ENCODE assay signal across 9 mouse cellular contexts in genomic region chr13:48528123-48528871, GRCm38 (mm10). TPM values are rescaled to one million over a fixed set of nuclear protein-coding genes. Genes with fewer than 3 reads are reported as not detected.
A peak's percentile ranks its signal among the peaks of the same experiment; 100 is the strongest.
DNase-seq lines count a peak whose midpoint lies in the region; ATAC-seq and TF ChIP-seq lines count a peak whose summit lies in the region.
"Had no signal": no experiment of that assay in that cellular context is flagged by ENCODE, and none has a peak within 500 bp of the region (broad histone marks: within the 10 kb centered on the region; RNA-seq: fewer than 3 reads in every experiment).

No protein-coding gene starts in this region.

- intact Hi-C loops in heart, postnatal 25 days (cut with DNase I) = loop anchor here (1.0 kb wide), 2 partner anchors 44 to 111 kb away; no protein-coding TSS in a partner anchor

- in situ Hi-C loops in ES-E14 (cut with MboI; ENCODE audit: low sequenced_read_pairs in 2 of 2, unreplicated experiment in 2 of 2) = loop anchor here in 1 of 2 experiments (10.0 kb wide), 1 partner anchor 107 kb away; no protein-coding TSS in a partner anchor

- peaks cover 0 to 7% of the 10 kb centered on the region in 2 experiments; a peak in 2 of 4 replicates for H3K4me1 ChIP-seq in ES-E14 (ENCODE audit: control insufficient read depth in 2 of 2, insufficient read depth in 2 of 2, low read length in 2 of 2, poor library complexity in 1 of 2)
- peaks cover 13% of the 10 kb centered on the region for H3K4me1 ChIP-seq in bone marrow macrophage, adult 2 months (ENCODE audit: control insufficient read depth, insufficient read depth, low read length)
- H3K4me1 ChIP-seq in neural tube, embryonic 15.5 days = peaks cover 2% of the 10 kb centered on the region; the same call in 1 of the 2 replicates
- H3K4me1 ChIP-seq: liver, embryonic 15.5 days had no signal

- H3K36me3 ChIP-seq in ES-E14 (ENCODE audit: control insufficient read depth, insufficient read depth, low read length, poor library complexity, severe bottlenecking) = no peaks in the 10 kb centered on the region
- no peaks in the 10 kb centered on the region for H3K36me3 ChIP-seq in neural tube, embryonic 15.5 days

- ATAC-seq in erythroblast, adult 5-6 weeks (replicated peaks; ENCODE audit: low FRiP score, poor library complexity, severe bottlenecking) = peak; percentile 93
- peak; percentile 84 for ATAC-seq in neural tube, embryonic 15.5 days (ENCODE audit: low FRiP score)

- H3K27me3 ChIP-seq in neural tube, embryonic 15.5 days (replicated peaks) = no peaks in the 10 kb centered on the region
- H3K27me3 ChIP-seq: liver, embryonic 15.5 days had no signal

- no peak overlapping the region for H3K4me2 ChIP-seq in neural tube, embryonic 15.5 days
- H3K4me2 ChIP-seq: liver, embryonic 15.5 days had no signal

- peak; percentile 54 for TF ChIP-seq CTCF in bone marrow macrophage, adult 2 months (IDR thresholded peaks at IDR 0.05; ENCODE audit: low read depth, low read length)

- WGBS in neural tube, embryonic 15.5 days = 55% methylated on average over 15 of the region's 15 CpGs

- no peak overlapping the region for H3K4me3 ChIP-seq in ES-E14 (ENCODE audit: insufficient read depth in 1 of 2, low read depth in 1 of 2, low read length in 2 of 2, poor library complexity in 1 of 2, severe bottlenecking in 1 of 2)
- H3K4me3 ChIP-seq in bone marrow macrophage, adult 2 months (ENCODE audit: insufficient read depth, low read length) = no peak overlapping the region
- no peak overlapping the region for H3K4me3 ChIP-seq in neural tube, embryonic 15.5 days (replicated peaks)
- H3K4me3 ChIP-seq: liver, embryonic 15.5 days had no signal

- peak overlapping the region; percentile 53; the same call in 1 of the 2 replicates for H3K27ac ChIP-seq in ES-E14 (ENCODE audit: insufficient read depth, low read depth, low read length, poor library complexity, severe bottlenecking)
- H3K27ac ChIP-seq in bone marrow macrophage, adult 2 months (ENCODE audit: insufficient read depth, low read depth, low read length) = no peak overlapping the region
- H3K27ac ChIP-seq in neural tube, embryonic 15.5 days (replicated peaks) = no peak overlapping the region
- H3K27ac ChIP-seq: liver, embryonic 15.5 days had no signal

- H3K9ac ChIP-seq in ES-E14 (ENCODE audit: insufficient read depth, low read depth, low read length, poor library complexity, severe bottlenecking) = no peak overlapping the region
- no peak overlapping the region for H3K9ac ChIP-seq in neural tube, embryonic 15.5 days (replicated peaks)
- H3K9ac ChIP-seq: liver, embryonic 15.5 days had no signal

- H3K9me3 ChIP-seq in ES-E14 (ENCODE audit: control insufficient read depth, insufficient read depth, low read depth, low read length) = no peaks in the 10 kb centered on the region
- H3K9me3 ChIP-seq in neural tube, embryonic 15.5 days (replicated peaks) = no peaks in the 10 kb centered on the region
- H3K9me3 ChIP-seq: liver, embryonic 15.5 days had no signal

- no peak for TF ChIP-seq POLR2A in bone marrow macrophage, adult 2 months (IDR thresholded peaks at IDR 0.05; ENCODE audit: borderline replicate concordance, low read depth, low read length)

- peak; percentile 88 for DNase-seq in ES-E14 (ENCODE audit: low read depth, low spot score)
- peak; percentile 26 for DNase-seq in heart, postnatal 25 days (ENCODE audit: low spot score)
- DNase-seq in kidney, postnatal 36 days = peak; percentile 67 to 78
- DNase-seq in lung, adult 18-20 months = peak; percentile 54 to 73
- DNase-seq in thymus, postnatal 36 days = peak; percentile 25 to 33

TF ChIP-seq in ES-E14, 5 proteins besides CTCF, POLR2A, EP300 and RAD21:
- no peak for TF ChIP-seq ZNF384 (IDR thresholded peaks at IDR 0.05; ENCODE audit: low read depth, low read length)
- TF ChIP-seq ZC3H11A (IDR thresholded peaks at IDR 0.05; ENCODE audit: borderline replicate concordance, low read depth, low read length) = peak; percentile 91

RNA-seq across cellular contexts. Expression of gene A830005F24Rik, which starts 14.9 kb away (rescaled TPM):
- 0.27 TPM in 1 of 2 replicates, not detected in the other for total RNA-seq in ES-E14 (2012; rRNA removed)
- not detected in 2 replicates for polyA plus RNA-seq in bone marrow macrophage, adult 2 months (2012; ENCODE audit: insufficient read depth, insufficient read length, missing spikeins)
- 1.9 TPM in 1 of 2 replicates, not detected in the other for total RNA-seq in erythroblast, adult 5-6 weeks (2015; ENCODE audit: low replicate concordance)
- total RNA-seq in erythroblast, adult 5-6 weeks (2017; ENCODE audit: low replicate concordance) = not detected in 2 replicates
- not detected for total RNA-seq in heart, postnatal 25 days (2021)
- 3.0 and 3.4 TPM in 2 replicates for polyA plus RNA-seq in neural tube, embryonic 15.5 days (2015; fragmentation: Nextera tagmentation; extraction: Ambion mirVana)

RNA-seq across cellular contexts. Expression of gene Zfp169, which starts 15.0 kb away (rescaled TPM):
- 6.6 and 8.1 TPM in 2 replicates for total RNA-seq in ES-E14 (2012; rRNA removed)
- polyA plus RNA-seq in bone marrow macrophage, adult 2 months (2012; ENCODE audit: insufficient read depth, insufficient read length, missing spikeins) = 10.8 and 11.0 TPM in 2 replicates
- total RNA-seq in erythroblast, adult 5-6 weeks (2015; ENCODE audit: low replicate concordance) = 0.63 and 4.8 TPM in 2 replicates
- total RNA-seq in erythroblast, adult 5-6 weeks (2017; ENCODE audit: low replicate concordance) = 0.98 and 2.9 TPM in 2 replicates
- total RNA-seq in heart, postnatal 25 days (2021) = 1 to 10 TPM; 4.6 to 5.0 TPM
- 4.8 and 4.9 TPM in 2 replicates for polyA plus RNA-seq in neural tube, embryonic 15.5 days (2015; fragmentation: Nextera tagmentation; extraction: Ambion mirVana)

Comparison
In these comparisons a context has a peak if more than half of its experiments do, and no peak if none do; other contexts are left out.
1. DNase-seq: peak in every context shown above with its lines; median percentile 88 in ES-E14; 72 in kidney, postnatal 36 days; 64 in lung, adult 18-20 months; 29 in thymus, postnatal 36 days; 26 in heart, postnatal 25 days.